Mouse (Mus musculus): ENCODE measurements around the gene Lrrc8b. TPM values are rescaled to one million over a fixed set of nuclear protein-coding genes. Genes with fewer than 3 reads are reported as not detected.

Lrrc8b gene
- polyA plus RNA-seq, 1 experiment: 14.0 TPM

GRCm38 (mm10) chr5:105428265-105428974, 12.8 kb downstream of the Lrrc8b start:
- Histone ChIP-seq H3K4me3 (ENCODE audit: low read depth, low read length) (no peak overlapping the region), H3K27me3 (ENCODE audit: control insufficient read depth, insufficient read depth, low read length, poor library complexity, severe bottlenecking) (no peaks in the 10 kb centered on the region), H3K36me3 (ENCODE audit: control insufficient read depth, insufficient read depth, low read length, poor library complexity, severe bottlenecking) (no peaks in the 10 kb centered on the region), H3K27ac (ENCODE audit: insufficient read depth, low read length) (no peak overlapping the region), H3K9me3 (replicated peaks; ENCODE audit: control insufficient read depth, insufficient read depth, low read length, poor library complexity, severe bottlenecking) (peaks cover 9% of the 10 kb centered on the region), H3K4me1 (ENCODE audit: control insufficient read depth, insufficient read depth, low read length) (no peaks in the 10 kb centered on the region), H3K9ac (ENCODE audit: low read depth, poor library complexity, severe bottlenecking) (no peak overlapping the region)
- no peak for TF ChIP-seq EP300 (IDR thresholded peaks at IDR 0.05; ENCODE audit: insufficient read depth, low read depth, low read length)

GRCm38 (mm10) chr5:105430148-105430547, 14.6 kb downstream of the Lrrc8b start:
- TF ChIP-seq EP300 (IDR thresholded peaks at IDR 0.05; ENCODE audit: insufficient read depth, low read depth, low read length) (no peak), CTCF (IDR thresholded peaks at IDR 0.05; ENCODE audit: low read depth, low read length) (no peak), POLR2A (IDR thresholded peaks at IDR 0.05; ENCODE audit: insufficient read depth, low read length) (no peak)
- H3K27ac ChIP-seq (ENCODE audit: insufficient read depth, low read length): no peak overlapping the region
- H3K36me3 ChIP-seq (ENCODE audit: control insufficient read depth, insufficient read depth, low read length, poor library complexity, severe bottlenecking): no peaks in the 10 kb centered on the region
- H3K4me1 ChIP-seq (ENCODE audit: control insufficient read depth, insufficient read depth, low read length): no peaks in the 10 kb centered on the region
- H3K9ac ChIP-seq (ENCODE audit: low read depth, poor library complexity, severe bottlenecking): no peak overlapping the region
- peaks cover 2% of the 10 kb centered on the region; the same call in 1 of the 2 replicates for H3K9me3 ChIP-seq (replicated peaks; ENCODE audit: control insufficient read depth, insufficient read depth, low read length, poor library complexity, severe bottlenecking)
- no peak overlapping the region for H3K4me3 ChIP-seq (ENCODE audit: low read depth, low read length)
- no peaks in the 10 kb centered on the region for H3K27me3 ChIP-seq (ENCODE audit: control insufficient read depth, insufficient read depth, low read length, poor library complexity, severe bottlenecking)

GRCm38 (mm10) chr5:105439608-105440007, 24.0 kb downstream of the Lrrc8b start:
- Histone ChIP-seq H3K36me3 (ENCODE audit: control insufficient read depth, insufficient read depth, low read length, poor library complexity, severe bottlenecking) (no peaks in the 10 kb centered on the region), H3K9ac (ENCODE audit: low read depth, poor library complexity, severe bottlenecking) (no peak overlapping the region), H3K4me3 (ENCODE audit: low read depth, low read length) (no peak overlapping the region), H3K27me3 (ENCODE audit: control insufficient read depth, insufficient read depth, low read length, poor library complexity, severe bottlenecking) (no peaks in the 10 kb centered on the region), H3K27ac (ENCODE audit: insufficient read depth, low read length) (no peak overlapping the region), H3K4me1 (ENCODE audit: control insufficient read depth, insufficient read depth, low read length) (peaks cover 2% of the 10 kb centered on the region), H3K9me3 (replicated peaks; ENCODE audit: control insufficient read depth, insufficient read depth, low read length, poor library complexity, severe bottlenecking) (no peaks in the 10 kb centered on the region; the same call in 1 of the 2 replicates)
- TF ChIP-seq EP300 (IDR thresholded peaks at IDR 0.05; ENCODE audit: insufficient read depth, low read depth, low read length): no peak
- TF ChIP-seq CTCF (IDR thresholded peaks at IDR 0.05; ENCODE audit: low read depth, low read length): no peak
- no peak for TF ChIP-seq POLR2A (IDR thresholded peaks at IDR 0.05; ENCODE audit: insufficient read depth, low read length)

GRCm38 (mm10) chr5:105440992-105441535, 25.5 kb downstream of the Lrrc8b start:
- Histone ChIP-seq H3K27ac (ENCODE audit: insufficient read depth, low read length) (no peak overlapping the region), H3K9ac (ENCODE audit: low read depth, poor library complexity, severe bottlenecking) (no peak overlapping the region), H3K27me3 (ENCODE audit: control insufficient read depth, insufficient read depth, low read length, poor library complexity, severe bottlenecking) (no peaks in the 10 kb centered on the region), H3K9me3 (replicated peaks; ENCODE audit: control insufficient read depth, insufficient read depth, low read length, poor library complexity, severe bottlenecking) (peaks cover 6% of the 10 kb centered on the region), H3K4me1 (ENCODE audit: control insufficient read depth, insufficient read depth, low read length) (peaks cover 2% of the 10 kb centered on the region), H3K36me3 (ENCODE audit: control insufficient read depth, insufficient read depth, low read length, poor library complexity, severe bottlenecking) (no peaks in the 10 kb centered on the region), H3K4me3 (ENCODE audit: low read depth, low read length) (no peak overlapping the region)
- no peak for TF ChIP-seq EP300 (IDR thresholded peaks at IDR 0.05; ENCODE audit: insufficient read depth, low read depth, low read length)
- no peak for TF ChIP-seq POLR2A (IDR thresholded peaks at IDR 0.05; ENCODE audit: insufficient read depth, low read length)
- no peak for TF ChIP-seq CTCF (IDR thresholded peaks at IDR 0.05; ENCODE audit: low read depth, low read length)

DNA sequence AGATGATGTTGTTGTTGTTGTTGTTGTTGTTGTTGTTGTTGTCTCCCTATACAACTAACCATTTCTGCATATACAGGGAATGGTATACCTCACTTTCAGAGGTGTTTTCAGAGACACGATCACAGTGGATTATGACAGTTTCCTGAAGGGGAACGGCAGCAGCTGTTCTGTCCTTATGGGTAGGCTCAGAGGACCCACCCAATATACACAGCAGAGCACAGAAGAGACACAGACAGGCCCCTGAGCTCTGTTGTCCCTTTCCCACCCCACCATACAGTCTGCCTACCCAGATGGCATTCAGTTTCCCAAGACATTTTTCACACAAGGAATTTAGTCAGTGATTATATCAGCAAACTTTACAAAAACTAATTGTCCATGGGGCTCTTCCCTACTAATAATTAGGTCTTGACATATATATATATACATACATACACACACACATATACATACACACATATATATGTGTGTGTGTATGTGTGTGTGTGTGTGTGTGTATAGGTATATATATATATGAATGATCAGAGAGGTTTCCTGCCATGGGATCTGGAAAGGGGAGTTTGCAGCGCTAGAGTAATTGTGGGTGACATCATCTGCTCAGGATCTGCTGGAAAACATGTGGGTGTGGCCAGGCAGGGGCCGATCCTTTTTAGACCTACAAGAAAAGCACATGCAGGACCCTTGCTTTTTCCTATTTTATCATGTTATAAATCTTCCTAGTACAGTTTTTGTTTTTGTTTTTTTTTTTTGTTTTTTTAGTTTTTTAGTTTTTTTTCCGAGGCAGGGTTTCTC, 26.8 kb downstream of the Lrrc8b start:
- peaks cover 2% of the 10 kb centered on the region for H3K4me1 ChIP-seq (ENCODE audit: control insufficient read depth, insufficient read depth, low read length)
- H3K36me3 ChIP-seq (ENCODE audit: control insufficient read depth, insufficient read depth, low read length, poor library complexity, severe bottlenecking): no peaks in the 10 kb centered on the region
- H3K9me3 ChIP-seq (replicated peaks; ENCODE audit: control insufficient read depth, insufficient read depth, low read length, poor library complexity, severe bottlenecking): peaks cover 6% of the 10 kb centered on the region
- H3K9ac ChIP-seq (ENCODE audit: low read depth, poor library complexity, severe bottlenecking): no peak overlapping the region
- no peaks in the 10 kb centered on the region for H3K27me3 ChIP-seq (ENCODE audit: control insufficient read depth, insufficient read depth, low read length, poor library complexity, severe bottlenecking)
- H3K4me3 ChIP-seq (ENCODE audit: low read depth, low read length): no peak overlapping the region
- TF ChIP-seq POLR2A (IDR thresholded peaks at IDR 0.05; ENCODE audit: insufficient read depth, low read length) (no peak), CTCF (IDR thresholded peaks at IDR 0.05; ENCODE audit: low read depth, low read length) (no peak), EP300 (IDR thresholded peaks at IDR 0.05; ENCODE audit: insufficient read depth, low read depth, low read length) (no peak)
- H3K27ac ChIP-seq (ENCODE audit: insufficient read depth, low read length): no peak overlapping the region
